Mouse (Mus musculus) intestine, embryonic 15.5 days (tissue): ENCODE measurements around the gene Tmem206. TPM values are rescaled to one million over a fixed set of nuclear protein-coding genes. Genes with fewer than 3 reads are reported as not detected.

Experiments
- ATAC-seq: fragments of 200-750 bp; cut with Nextera tagmentation; 2 replicates; pipeline ENCODE4 v1.8.0; 2017; ENCODE audit warnings: moderate TSS enrichment, moderate library complexity
- H3K27ac ChIP-seq: fragments of 300-500 bp; sonication (generic); 2 replicates; pipeline ENCODE4 v1.5.1; 2015; ENCODE audit warnings: mild to moderate bottlenecking, inconsistent platforms
- H3K27me3 ChIP-seq: fragments of 300-500 bp; sonication (generic); replicated peaks from 2 replicates; pipeline ENCODE4 v1.6.1; 2015; ENCODE audit warnings: inconsistent platforms
- H3K36me3 ChIP-seq: fragments of 300-500 bp; sonication (generic); 2 replicates; pipeline ENCODE4 v1.6.1; 2015; ENCODE audit warnings: inconsistent platforms
- H3K4me1 ChIP-seq: fragments of 300-500 bp; sonication (generic); replicated peaks from 2 replicates; pipeline ENCODE4 v1.6.1; 2015; ENCODE audit warnings: inconsistent platforms
- H3K4me2 ChIP-seq: fragments of 300-500 bp; sonication (generic); replicated peaks from 2 replicates; pipeline ENCODE4 v1.6.1; 2015; ENCODE audit warnings: mild to moderate bottlenecking, inconsistent platforms
- H3K4me3 ChIP-seq: fragments of 300-500 bp; sonication (generic); replicated peaks from 2 replicates; pipeline ENCODE4 v1.5.1; 2015; ENCODE audit warnings: inconsistent platforms
- H3K9ac ChIP-seq: fragments of 300-500 bp; sonication (generic); 2 replicates; pipeline ENCODE4 v1.6.1; 2015; ENCODE audit warnings: inconsistent platforms
- H3K9me3 ChIP-seq: fragments of 300-500 bp; sonication (generic); 2 replicates; pipeline ENCODE4 v1.6.1; 2016; ENCODE audit warnings: inconsistent platforms
- WGBS: fragments of 180-500 bp; shearing (Covaris S2); methylation state at CpG from one replicate; pipeline ENCODE4 v1.1.7; 2015; 5-methylcytosine and 5-hydroxymethylcytosine counted together
- polyA plus RNA-seq: library from polyadenylated mRNA; unstranded; fragments of >200 nt; fragmentation: Nextera tagmentation; extraction: Ambion mirVana; gene quantifications from 2 replicates; pipeline ENCODE4 v1.2.1, GENCODE M21; 2015

Tmem206 gene
- polyA plus RNA-seq, 1 experiment from 2014 or later, result 16.4 TPM

DNA sequence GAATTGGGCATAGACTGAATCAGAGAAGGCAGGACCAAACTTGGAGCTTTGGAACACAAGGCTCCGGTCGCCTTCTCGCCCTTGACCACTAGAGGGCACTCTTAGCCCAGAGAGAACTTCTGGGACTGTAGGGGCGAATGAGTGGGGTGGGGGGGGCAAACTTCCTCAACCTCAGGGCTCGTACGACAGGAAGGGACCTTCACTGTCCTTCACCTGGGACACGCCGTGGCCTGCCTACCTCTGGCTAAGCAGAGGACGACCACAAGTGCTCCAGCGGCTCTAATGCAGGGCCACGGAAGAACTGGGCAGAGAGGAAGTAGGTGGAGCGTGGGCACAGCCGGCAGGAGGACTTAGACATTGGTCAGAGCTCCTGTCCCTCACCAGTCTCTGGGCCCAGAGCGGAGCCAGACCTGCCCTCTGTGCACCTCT, 13.2 kb upstream of the Tmem206 start:
- H3K27ac ChIP-seq, result 0 out of 2 replicates have a peak overlapping the region, but pooled peaks have one; percentile 57
- peak overlapping the region; percentile 71 for H3K9ac ChIP-seq
- peak overlapping the region; percentile 65 for H3K4me3 ChIP-seq
- no peaks in the 10 kb centered on the region for H3K27me3 ChIP-seq
- no peaks in the 10 kb centered on the region for H3K9me3 ChIP-seq
- peak overlapping the region; percentile 57 for H3K4me2 ChIP-seq
- no peaks in the 10 kb centered on the region for H3K4me1 ChIP-seq
- ATAC-seq, result peak; percentile 96
- 0% methylated on average over 14 of the region's 14 CpGs for WGBS
- H3K36me3 ChIP-seq, result no peaks in the 10 kb centered on the region

DNA sequence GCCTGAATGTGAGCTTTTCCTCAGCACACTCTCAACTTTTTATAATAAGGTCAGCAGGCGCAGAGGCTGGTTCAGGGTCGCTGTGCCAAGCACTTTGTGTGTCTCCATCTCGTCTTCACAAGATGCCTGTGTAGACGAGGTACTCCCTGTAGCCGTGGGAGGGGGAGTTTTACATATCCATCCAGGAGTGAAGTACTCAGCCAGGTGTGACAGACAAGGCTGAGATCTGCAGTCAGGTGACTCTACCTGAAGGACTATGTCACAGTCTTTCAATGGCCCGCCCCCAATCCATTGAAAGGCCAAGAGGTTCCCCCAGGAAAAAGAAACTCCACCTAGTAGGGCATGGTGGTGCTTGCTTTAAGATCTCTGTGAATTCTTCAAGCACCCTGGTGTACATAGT, 12.6 kb upstream of the Tmem206 start:
- H3K27ac ChIP-seq, result no peak overlapping the region
- no peaks in the 10 kb centered on the region for H3K9me3 ChIP-seq
- no peaks in the 10 kb centered on the region for H3K36me3 ChIP-seq
- peak overlapping the region; percentile 57 for H3K4me2 ChIP-seq
- H3K27me3 ChIP-seq, result no peaks in the 10 kb centered on the region
- H3K9ac ChIP-seq, result peak overlapping the region; percentile 71; the same call in 1 of the 2 replicates
- peak overlapping the region; percentile 65 for H3K4me3 ChIP-seq
- 65% methylated on average over 6 of the region's 6 CpGs for WGBS
- no peaks in the 10 kb centered on the region for H3K4me1 ChIP-seq
- ATAC-seq, result no peak; the same call in 1 of the 2 replicates

DNA sequence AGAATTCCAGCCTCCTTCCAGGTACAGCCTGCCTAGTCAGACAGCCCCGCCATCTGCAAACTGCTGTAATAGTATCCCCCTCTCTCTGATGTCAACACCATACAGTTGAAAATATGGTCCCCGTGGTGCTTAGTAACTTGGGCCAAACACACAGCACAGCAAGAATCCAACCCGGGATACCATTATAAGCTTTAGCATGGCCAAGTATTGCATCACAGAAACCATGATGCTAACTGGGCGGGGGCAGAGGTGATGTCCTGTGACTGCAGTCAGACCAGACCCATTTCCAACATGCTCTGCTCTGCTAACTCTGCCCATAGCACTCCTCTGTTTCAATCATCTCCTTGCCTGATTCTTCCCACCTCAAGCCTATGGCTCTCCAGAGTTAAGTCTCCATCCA, 11.8 kb upstream of the Tmem206 start:
- Histone ChIP-seq H3K9ac (no peak overlapping the region), H3K4me1 (no peaks in the 10 kb centered on the region; the same call in 1 of the 2 replicates), H3K4me2 (no peak overlapping the region), H3K27ac (no peak overlapping the region), H3K9me3 (no peaks in the 10 kb centered on the region), H3K4me3 (no peak overlapping the region), H3K36me3 (no peaks in the 10 kb centered on the region), H3K27me3 (no peaks in the 10 kb centered on the region)
- 75% methylated on average over 4 of the region's 4 CpGs for WGBS
- ATAC-seq, result no peak

DNA sequence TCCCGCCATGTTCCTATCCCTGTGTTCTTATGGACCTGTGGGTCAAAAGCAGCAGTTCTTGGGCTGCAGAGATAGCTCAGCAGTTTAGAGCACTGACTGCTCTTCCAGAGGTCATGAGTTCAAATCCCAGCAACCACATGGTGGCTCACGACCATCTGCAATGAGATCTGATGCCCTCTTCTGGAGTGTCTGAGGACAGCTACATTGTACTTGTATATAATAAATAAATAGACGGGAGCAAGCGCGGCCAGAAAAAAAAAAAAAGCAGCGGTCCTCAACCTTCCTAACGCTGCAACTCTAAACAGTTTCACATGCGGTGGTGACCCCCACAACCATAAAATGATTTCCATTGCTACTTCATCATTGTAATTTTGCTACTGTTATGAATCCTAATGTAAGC, 8.9 kb upstream of the Tmem206 start:
- WGBS, result 71% methylated on average over 8 of the region's 8 CpGs
- Histone ChIP-seq H3K4me3 (peak overlapping the region; percentile 80), H3K27me3 (no peaks in the 10 kb centered on the region), H3K27ac (no peak overlapping the region), H3K4me2 (peak overlapping the region; percentile 89), H3K9me3 (no peaks in the 10 kb centered on the region), H3K36me3 (no peaks in the 10 kb centered on the region), H3K9ac (0 out of 2 replicates have a peak overlapping the region, but pooled peaks have one; percentile 88), H3K4me1 (no peaks in the 10 kb centered on the region; the same call in 1 of the 2 replicates)
- ATAC-seq, result no peak

DNA sequence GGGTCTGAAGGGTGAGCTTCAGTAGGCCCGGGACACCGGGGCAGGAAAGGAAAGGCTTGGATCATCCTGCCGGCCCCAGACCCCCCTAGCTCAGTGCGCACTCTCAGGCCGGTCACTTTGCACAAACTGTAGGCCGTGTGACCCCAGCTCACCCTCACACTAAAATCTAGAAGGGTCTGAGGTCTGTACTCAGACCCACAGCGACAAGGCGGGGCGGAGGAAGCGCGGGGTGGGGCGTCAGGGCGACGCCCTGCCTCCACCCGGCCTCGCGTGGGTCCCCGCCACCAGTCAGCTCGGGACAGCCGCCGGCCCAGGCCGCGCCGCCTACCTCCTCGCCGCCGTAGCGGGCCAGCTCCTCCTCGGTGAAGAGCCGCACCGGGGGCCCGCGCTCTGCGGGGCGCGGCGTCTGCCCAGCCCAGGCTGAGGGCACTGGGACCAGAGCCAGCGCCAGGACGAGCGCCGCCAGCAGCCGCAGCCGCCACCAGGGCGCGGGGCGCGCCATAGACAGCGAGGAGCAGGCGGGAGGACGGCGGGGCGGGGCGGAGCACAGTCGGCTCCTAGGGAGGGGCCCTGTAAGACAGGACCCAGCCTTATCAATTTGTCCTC, 8.0 kb upstream of the Tmem206 start, which contains the start of gene Nenf:
TSS of gene Nenf (minus strand) at position 604 of the 606 bp plus-strand sequence.
- ATAC-seq, result peak; percentile 95
- under 1% methylated on average over 50 of the region's 54 CpGs for WGBS
- Histone ChIP-seq H3K4me1 (no peaks in the 10 kb centered on the region; the same call in 1 of the 2 replicates), H3K36me3 (no peaks in the 10 kb centered on the region), H3K4me3 (peak within 1 kb of the TSS; percentile 80), H3K4me2 (peak within 1 kb of the TSS; percentile 89), H3K9ac (peak within 1 kb of the TSS; percentile 88), H3K27ac (peak within 1 kb of the TSS; percentile 82), H3K9me3 (no peaks in the 10 kb centered on the region), H3K27me3 (no peaks in the 10 kb centered on the region)

DNA sequence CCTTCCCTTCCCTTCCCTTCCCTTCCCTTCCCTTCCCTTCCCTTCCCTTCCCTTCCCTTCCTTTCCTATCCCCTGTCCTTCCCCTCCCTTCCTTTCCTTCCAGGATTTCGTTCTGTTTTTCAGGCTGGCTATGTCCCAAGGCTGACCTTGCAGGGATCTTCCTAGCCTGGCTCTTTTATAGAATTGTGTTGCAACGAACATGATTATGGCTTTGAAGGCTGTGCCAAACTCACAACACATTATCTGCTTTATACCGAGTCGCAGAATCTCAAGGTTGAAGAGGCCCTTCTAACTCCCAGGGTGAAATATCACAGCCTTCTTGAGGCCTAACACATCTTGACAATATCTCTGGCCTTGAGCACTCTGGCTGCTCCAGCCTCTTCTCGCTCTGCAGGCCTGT, 7.0 kb upstream of the Tmem206 start:
- ATAC-seq, result no peak
- H3K27ac ChIP-seq, result peak overlapping the region; percentile 29; the same call in 1 of the 2 replicates

DNA sequence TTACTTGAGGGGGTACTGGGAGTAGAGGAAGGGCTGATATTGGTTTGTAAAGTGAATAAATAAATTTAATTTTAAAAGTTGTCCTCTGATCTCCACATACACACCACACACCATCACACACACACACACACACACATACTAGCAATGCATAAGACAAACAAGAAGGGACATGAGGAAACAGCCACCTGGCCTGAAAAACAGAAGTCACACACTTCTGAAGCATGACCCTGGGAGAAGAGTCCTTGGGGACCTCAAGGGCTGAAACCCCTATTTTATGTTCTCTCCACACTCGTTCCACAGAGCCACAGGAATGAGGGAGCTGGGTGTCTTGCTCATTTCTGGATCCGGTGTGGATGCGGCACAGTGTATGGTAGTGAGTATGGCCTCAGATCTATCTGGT, 2.3 kb upstream of the Tmem206 start:
- Histone ChIP-seq H3K9me3 (no peaks in the 10 kb centered on the region), H3K4me1 (peaks cover 22% of the 10 kb centered on the region), H3K27ac (no peak overlapping the region), H3K36me3 (no peaks in the 10 kb centered on the region), H3K9ac (no peak overlapping the region), H3K4me3 (no peak overlapping the region), H3K27me3 (no peaks in the 10 kb centered on the region), H3K4me2 (no peak overlapping the region)
- WGBS, result 84% methylated on average over 3 of the region's 3 CpGs
- ATAC-seq, result no peak

More for the DNA sequence above, 7.0 kb upstream of the Tmem206 start:
- Histone ChIP-seq H3K4me3 (no peak overlapping the region), H3K9me3 (no peaks in the 10 kb centered on the region), H3K4me1 (no peaks in the 10 kb centered on the region; the same call in 1 of the 2 replicates), H3K9ac (no peak overlapping the region), H3K4me2 (no peak overlapping the region), H3K27me3 (no peaks in the 10 kb centered on the region), H3K36me3 (no peaks in the 10 kb centered on the region)
- WGBS, result 46% methylated on average over 5 of the region's 5 CpGs

DNA sequence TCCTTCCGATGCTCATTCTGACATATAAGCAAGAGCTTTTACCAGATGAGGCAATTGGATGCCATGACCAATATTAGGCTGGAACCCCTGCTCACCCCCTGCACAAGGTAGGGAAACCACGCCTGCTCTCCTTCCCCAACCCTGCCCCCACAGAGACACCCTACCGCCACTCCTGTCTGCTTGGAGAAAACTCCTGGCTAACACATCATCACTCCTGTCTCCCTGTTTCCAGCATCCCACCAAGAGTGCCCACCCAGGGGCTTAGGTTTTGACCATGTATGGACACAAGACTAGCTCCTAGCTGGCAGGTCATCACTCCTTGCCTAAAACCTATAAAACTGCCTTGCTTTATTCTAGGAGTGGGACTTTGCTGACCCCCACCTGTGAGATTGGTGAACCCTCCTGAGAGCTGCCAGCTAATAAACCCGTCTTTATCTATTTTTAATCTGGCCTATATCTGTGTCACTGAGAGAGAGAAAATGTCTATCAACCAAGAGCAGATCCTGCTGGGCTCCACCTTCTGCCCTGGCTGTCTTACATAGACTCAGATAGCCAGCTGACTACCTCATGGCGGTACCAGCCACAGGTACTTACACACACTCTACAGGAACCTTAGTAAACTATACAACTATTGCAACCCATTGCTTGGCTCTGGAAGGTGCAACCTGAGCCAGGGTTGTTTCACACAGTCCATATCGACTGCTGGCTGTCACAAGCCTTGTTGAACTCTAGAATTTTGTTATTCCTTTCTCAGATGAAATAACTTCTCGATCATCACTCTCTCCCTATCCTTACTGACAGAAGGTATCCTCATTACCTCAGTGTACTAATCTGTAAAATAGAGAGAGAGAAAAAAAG, 750 bp upstream of the Tmem206 start:
- WGBS, result 79% methylated on average over 7 of the region's 7 CpGs
- Histone ChIP-seq H3K27me3 (no peaks in the 10 kb centered on the region), H3K4me2 (peak overlapping the region; percentile 94), H3K9ac (no peak overlapping the region), H3K9me3 (no peaks in the 10 kb centered on the region), H3K36me3 (no peaks in the 10 kb centered on the region), H3K27ac (no peak overlapping the region), H3K4me1 (peaks cover 23% of the 10 kb centered on the region), H3K4me3 (no peak overlapping the region)
- peak; percentile 6; the same call in 1 of the 2 replicates for ATAC-seq

DNA sequence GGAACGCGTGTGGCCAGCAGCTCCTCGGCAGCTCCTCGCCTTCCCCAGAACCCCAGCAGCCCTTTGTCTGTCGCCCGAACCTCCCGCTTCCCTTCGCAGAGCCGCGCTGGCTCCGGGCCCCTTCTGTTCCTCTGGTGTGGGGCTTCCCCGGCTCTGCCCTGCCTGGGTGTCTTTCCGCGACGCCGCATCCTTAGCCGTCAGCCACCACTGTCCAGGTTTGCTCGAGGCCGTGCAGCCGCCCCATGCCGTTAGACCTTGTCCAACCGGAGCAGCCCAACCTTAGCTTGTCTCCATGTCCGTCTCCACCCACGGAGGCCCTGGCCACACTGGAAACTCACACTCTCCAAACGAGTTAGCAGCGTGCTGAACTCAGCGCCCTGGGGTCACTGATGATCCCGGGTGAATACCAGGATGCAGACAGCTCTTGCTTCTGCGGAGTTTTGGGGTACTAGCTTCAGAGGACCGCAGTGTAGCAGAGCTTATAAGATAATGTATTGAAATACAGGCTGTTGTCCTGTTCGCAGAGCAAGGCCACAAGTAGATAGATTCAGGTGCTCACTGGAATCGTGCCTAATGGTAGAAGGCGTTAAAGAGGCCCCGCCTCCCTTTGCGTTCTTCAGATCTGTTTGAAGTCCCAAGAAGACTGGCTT, 646 bp downstream of the Tmem206 start:
- Histone ChIP-seq H3K4me3 (peak overlapping the region; percentile 65), H3K27ac (peak overlapping the region; percentile 64), H3K4me1 (peaks cover 23% of the 10 kb centered on the region), H3K9ac (peak overlapping the region; percentile 84), H3K27me3 (no peaks in the 10 kb centered on the region), H3K36me3 (no peaks in the 10 kb centered on the region), H3K9me3 (no peaks in the 10 kb centered on the region), H3K4me2 (peak overlapping the region; percentile 94)
- WGBS, result under 1% methylated on average over 35 of the region's 35 CpGs
- ATAC-seq, result peak; percentile 74

DNA sequence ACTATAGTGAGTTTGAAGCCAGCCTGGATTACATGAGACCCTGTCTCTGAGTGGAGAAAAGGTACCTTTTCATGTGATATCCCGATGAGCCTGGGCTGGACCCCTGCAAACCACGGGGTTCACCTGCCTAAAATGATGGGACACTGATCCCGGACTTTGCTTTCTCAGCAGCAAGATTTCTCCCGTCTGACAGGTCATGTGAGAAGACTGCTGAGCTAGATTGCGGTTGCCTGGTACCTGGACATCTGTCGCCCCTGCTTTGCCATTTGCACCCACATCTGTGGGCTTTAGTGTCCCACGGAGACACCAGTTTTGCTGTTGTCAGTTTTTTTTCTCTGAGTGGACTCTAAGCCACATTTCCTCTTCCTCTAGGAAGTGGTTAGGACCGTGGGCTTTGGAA, 1.5 kb downstream of the Tmem206 start:
- no peaks in the 10 kb centered on the region for H3K9me3 ChIP-seq
- peaks cover 23% of the 10 kb centered on the region for H3K4me1 ChIP-seq
- ATAC-seq, result no peak
- H3K27me3 ChIP-seq, result no peaks in the 10 kb centered on the region
- WGBS, result 79% methylated on average over 8 of the region's 8 CpGs
- H3K36me3 ChIP-seq, result no peaks in the 10 kb centered on the region
- no peak overlapping the region for H3K27ac ChIP-seq
- H3K4me2 ChIP-seq, result peak overlapping the region; percentile 94
- H3K4me3 ChIP-seq, result no peak overlapping the region
- H3K9ac ChIP-seq, result no peak overlapping the region

DNA sequence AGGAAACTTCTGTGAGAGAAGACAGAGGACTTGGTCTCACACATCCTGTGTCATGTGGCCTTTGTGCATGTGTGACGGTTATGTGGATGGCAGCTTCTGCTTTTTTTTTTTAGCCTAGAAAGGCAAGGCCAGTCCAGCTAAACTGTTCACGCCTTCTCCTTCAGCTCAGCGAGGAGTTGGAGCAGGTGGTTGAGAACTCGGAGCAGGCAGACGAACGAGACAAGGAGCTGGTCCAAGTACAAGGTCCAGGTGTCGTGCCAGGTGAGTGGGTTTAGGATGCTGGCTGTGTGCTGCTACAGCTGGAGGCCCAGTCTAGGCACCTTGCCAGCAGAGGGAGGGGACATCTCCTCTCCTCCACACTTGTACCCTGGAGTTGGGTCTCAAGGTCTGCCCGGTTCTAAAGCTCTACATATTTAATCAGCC, 2.3 kb downstream of the Tmem206 start:
- Histone ChIP-seq H3K27me3 (no peaks in the 10 kb centered on the region), H3K4me1 (peaks cover 23% of the 10 kb centered on the region), H3K9me3 (no peaks in the 10 kb centered on the region), H3K4me3 (no peak overlapping the region), H3K27ac (peak overlapping the region; percentile 48; the same call in 1 of the 2 replicates), H3K4me2 (peak overlapping the region; percentile 94), H3K36me3 (no peaks in the 10 kb centered on the region), H3K9ac (no peak overlapping the region)
- WGBS, result 58% methylated on average over 8 of the region's 8 CpGs
- ATAC-seq, result peak; percentile 55

DNA sequence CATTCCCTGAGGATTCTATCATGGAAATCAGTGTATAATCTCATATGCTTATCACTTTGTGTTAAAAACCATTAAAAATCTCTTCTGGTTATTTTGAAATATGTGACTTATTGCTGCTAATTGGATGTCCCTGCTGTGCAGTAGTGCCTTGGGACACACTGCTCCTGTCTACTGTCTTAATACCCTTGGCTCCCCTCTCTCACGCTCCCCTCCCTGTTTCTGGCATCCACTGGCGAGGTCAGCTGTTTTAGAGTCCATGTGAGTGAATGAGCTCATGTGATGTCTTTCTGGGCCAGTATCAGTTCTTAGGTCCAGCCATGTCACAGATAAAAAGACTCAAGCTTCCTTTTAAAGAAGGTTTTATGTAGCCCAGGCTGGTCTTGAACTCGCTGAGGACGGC, 4.6 kb downstream of the Tmem206 start:
- ATAC-seq, result no peak
- WGBS, result 93% methylated on average over 4 of the region's 4 CpGs
- 0 out of 2 replicates have a peak, but pooled peaks cover 3% of the 10 kb centered on the region for H3K36me3 ChIP-seq
- H3K9me3 ChIP-seq, result no peaks in the 10 kb centered on the region
- no peak overlapping the region for H3K4me3 ChIP-seq
- no peak overlapping the region for H3K27ac ChIP-seq
- H3K4me1 ChIP-seq, result peaks cover 22% of the 10 kb centered on the region
- no peaks in the 10 kb centered on the region for H3K27me3 ChIP-seq
- no peak overlapping the region for H3K9ac ChIP-seq
- H3K4me2 ChIP-seq, result no peak overlapping the region
